Mouse (Mus musculus): ENCODE data around the gene Tmem121b. TPM values are rescaled to one million over a fixed set of nuclear protein-coding genes. Genes with fewer than 3 reads are reported as not detected.

Tmem121b gene
- polyA plus RNA-seq, 1 experiment: 0.05 TPM

- H3K27ac ChIP-seq (ENCODE audit: insufficient read depth, low read depth, low read length): no peak overlapping the region
- peak; percentile 63 for DNase-seq
Observed at GRCm38 (mm10) chr6:120473427-120473826, 20.2 kb downstream of the Tmem121b start.

GRCm38 (mm10) chr6:120472455-120473140, 21.0 kb downstream of the Tmem121b start:
- Histone ChIP-seq H3K36me3 (ENCODE audit: control insufficient read depth, insufficient read depth, low read length) (no peaks in the 10 kb centered on the region), H3K4me1 (ENCODE audit: control insufficient read depth, insufficient read depth, low read length) (no peaks in the 10 kb centered on the region; the same call in 1 of the 2 replicates), H3K27ac (ENCODE audit: insufficient read depth, low read depth, low read length) (no peak overlapping the region), H3K27me3 (replicated peaks; ENCODE audit: control insufficient read depth, insufficient read depth, low read length) (no peaks in the 10 kb centered on the region), H3K4me3 (ENCODE audit: insufficient read depth, low read depth, low read length) (no peak overlapping the region)
- WGBS: 68% methylated on average over 8 of the region's 8 CpGs
- TF ChIP-seq POLR2A (IDR thresholded peaks at IDR 0.05; ENCODE audit: low read depth, low read length) (no peak), CTCF (conservative IDR thresholded peaks at IDR 0.05; ENCODE audit: insufficient read depth, insufficient read length, low read depth, low read length) (no peak)
- no peak for DNase-seq

More at GRCm38 (mm10) chr6:120473427-120473826, 20.2 kb downstream of the Tmem121b start:
- WGBS: 32% methylated on average over 5 of the region's 5 CpGs
- H3K4me3 ChIP-seq (ENCODE audit: insufficient read depth, low read depth, low read length): no peak overlapping the region
- TF ChIP-seq CTCF (conservative IDR thresholded peaks at IDR 0.05; ENCODE audit: insufficient read depth, insufficient read length, low read depth, low read length): no peak
- no peak for TF ChIP-seq POLR2A (IDR thresholded peaks at IDR 0.05; ENCODE audit: low read depth, low read length)
- no peaks in the 10 kb centered on the region; the same call in 1 of the 2 replicates for H3K4me1 ChIP-seq (ENCODE audit: control insufficient read depth, insufficient read depth, low read length)
- H3K36me3 ChIP-seq (ENCODE audit: control insufficient read depth, insufficient read depth, low read length): no peaks in the 10 kb centered on the region
- H3K27me3 ChIP-seq (replicated peaks; ENCODE audit: control insufficient read depth, insufficient read depth, low read length): no peaks in the 10 kb centered on the region

- Histone ChIP-seq H3K4me3 (ENCODE audit: insufficient read depth, low read depth, low read length) (no peak overlapping the region), H3K4me1 (ENCODE audit: control insufficient read depth, insufficient read depth, low read length) (peaks cover 2% of the 10 kb centered on the region), H3K27me3 (replicated peaks; ENCODE audit: control insufficient read depth, insufficient read depth, low read length) (no peaks in the 10 kb centered on the region), H3K27ac (ENCODE audit: insufficient read depth, low read depth, low read length) (no peak overlapping the region), H3K36me3 (ENCODE audit: control insufficient read depth, insufficient read depth, low read length) (no peaks in the 10 kb centered on the region)
- no peak for DNase-seq
- 69% methylated on average over 5 of the region's 5 CpGs for WGBS
- no peak for TF ChIP-seq POLR2A (IDR thresholded peaks at IDR 0.05; ENCODE audit: low read depth, low read length)
- TF ChIP-seq CTCF (conservative IDR thresholded peaks at IDR 0.05; ENCODE audit: insufficient read depth, insufficient read length, low read depth, low read length): no peak
Observed at GRCm38 (mm10) chr6:120471991-120472441, 21.6 kb downstream of the Tmem121b start.

GRCm38 (mm10) chr6:120470666-120471065, 22.9 kb downstream of the Tmem121b start:
- DNase-seq: no peak
- no peak overlapping the region for H3K4me3 ChIP-seq (ENCODE audit: insufficient read depth, low read depth, low read length)
- 96% methylated on average over 1 of the region's 1 CpGs for WGBS
- no peaks in the 10 kb centered on the region for H3K36me3 ChIP-seq (ENCODE audit: control insufficient read depth, insufficient read depth, low read length)
- TF ChIP-seq CTCF (conservative IDR thresholded peaks at IDR 0.05; ENCODE audit: insufficient read depth, insufficient read length, low read depth, low read length): no peak
- TF ChIP-seq POLR2A (IDR thresholded peaks at IDR 0.05; ENCODE audit: low read depth, low read length): no peak
- H3K27me3 ChIP-seq (replicated peaks; ENCODE audit: control insufficient read depth, insufficient read depth, low read length): no peaks in the 10 kb centered on the region
- peaks cover 11% of the 10 kb centered on the region for H3K4me1 ChIP-seq (ENCODE audit: control insufficient read depth, insufficient read depth, low read length)
- no peak overlapping the region for H3K27ac ChIP-seq (ENCODE audit: insufficient read depth, low read depth, low read length)

GRCm38 (mm10) chr6:120469770-120470169, 23.8 kb downstream of the Tmem121b start:
- no peak for DNase-seq
- no peaks in the 10 kb centered on the region for H3K36me3 ChIP-seq (ENCODE audit: control insufficient read depth, insufficient read depth, low read length)
- TF ChIP-seq CTCF (conservative IDR thresholded peaks at IDR 0.05; ENCODE audit: insufficient read depth, insufficient read length, low read depth, low read length) (no peak), POLR2A (IDR thresholded peaks at IDR 0.05; ENCODE audit: low read depth, low read length) (no peak)
- peaks cover 12% of the 10 kb centered on the region for H3K4me1 ChIP-seq (ENCODE audit: control insufficient read depth, insufficient read depth, low read length)
- H3K27me3 ChIP-seq (replicated peaks; ENCODE audit: control insufficient read depth, insufficient read depth, low read length): no peaks in the 10 kb centered on the region
- H3K27ac ChIP-seq (ENCODE audit: insufficient read depth, low read depth, low read length): no peak overlapping the region
- H3K4me3 ChIP-seq (ENCODE audit: insufficient read depth, low read depth, low read length): no peak overlapping the region

- TF ChIP-seq CTCF (conservative IDR thresholded peaks at IDR 0.05; ENCODE audit: insufficient read depth, insufficient read length, low read depth, low read length) (no peak), POLR2A (IDR thresholded peaks at IDR 0.05; ENCODE audit: low read depth, low read length) (no peak)
- no peaks in the 10 kb centered on the region for H3K27me3 ChIP-seq (replicated peaks; ENCODE audit: control insufficient read depth, insufficient read depth, low read length)
- no peak for DNase-seq
- H3K27ac ChIP-seq (ENCODE audit: insufficient read depth, low read depth, low read length): no peak overlapping the region
- WGBS: 69% methylated on average over 3 of the region's 3 CpGs
- peaks cover 16% of the 10 kb centered on the region for H3K4me1 ChIP-seq (ENCODE audit: control insufficient read depth, insufficient read depth, low read length)
- H3K4me3 ChIP-seq (ENCODE audit: insufficient read depth, low read depth, low read length): no peak overlapping the region
- H3K36me3 ChIP-seq (ENCODE audit: control insufficient read depth, insufficient read depth, low read length): no peaks in the 10 kb centered on the region
Observed at GRCm38 (mm10) chr6:120469268-120469667, 24.3 kb downstream of the Tmem121b start.

GRCm38 (mm10) chr6:120468259-120468658, 25.3 kb downstream of the Tmem121b start:
- H3K4me1 ChIP-seq (ENCODE audit: control insufficient read depth, insufficient read depth, low read length): peaks cover 16% of the 10 kb centered on the region
- TF ChIP-seq CTCF (conservative IDR thresholded peaks at IDR 0.05; ENCODE audit: insufficient read depth, insufficient read length, low read depth, low read length) (no peak), POLR2A (IDR thresholded peaks at IDR 0.05; ENCODE audit: low read depth, low read length) (no peak)
- no peaks in the 10 kb centered on the region for H3K36me3 ChIP-seq (ENCODE audit: control insufficient read depth, insufficient read depth, low read length)
- H3K4me3 ChIP-seq (ENCODE audit: insufficient read depth, low read depth, low read length): no peak overlapping the region
- 93% methylated on average over 4 of the region's 4 CpGs for WGBS
- no peaks in the 10 kb centered on the region for H3K27me3 ChIP-seq (replicated peaks; ENCODE audit: control insufficient read depth, insufficient read depth, low read length)
- DNase-seq: no peak
- H3K27ac ChIP-seq (ENCODE audit: insufficient read depth, low read depth, low read length): no peak overlapping the region
